Mouse (Mus musculus) spleen, embryonic (tissue): ENCODE data around the gene Thsd4.
"Not testable (repeated sequence)": the region's sequence is repeated elsewhere in the genome, so short reads cannot be mapped to it uniquely, and the experiment has no call there.

Experiments used
- CTCF ChIA-PET: fragments of 350-600 bp; sonication (Branson Sonifier 250); formaldehyde crosslinking; loops from one replicate; lab custom pipeline; 2022; lab: Charles Lee

Thsd4 gene

GRCm38 (mm10) chr9:60307469-60307868, 214.4 kb downstream of the Thsd4 start:
- CTCF ChIA-PET: interaction anchor here (0.6 kb wide), 1 partner anchor 13 kb away, joined by 4 read pairs; no protein-coding TSS in a partner anchor

GRCm38 (mm10) chr9:60306241-60306640, 215.6 kb downstream of the Thsd4 start:
- CTCF ChIA-PET: no interaction called here

- CTCF ChIA-PET: no interaction called here
Measured at GRCm38 (mm10) chr9:60305204-60305840, 216.5 kb downstream of the Thsd4 start.

GRCm38 (mm10) chr9:60296276-60296675, 225.6 kb downstream of the Thsd4 start:
- CTCF ChIA-PET: no interaction called here

GRCm38 (mm10) chr9:60295199-60295598, 226.6 kb downstream of the Thsd4 start:
- CTCF ChIA-PET: no interaction called here

- CTCF ChIA-PET: no interaction called here
Measured at GRCm38 (mm10) chr9:60293129-60293528, 228.7 kb downstream of the Thsd4 start.

GRCm38 (mm10) chr9:60290780-60291179, 231.1 kb downstream of the Thsd4 start:
- CTCF ChIA-PET: no interaction called here

GRCm38 (mm10) chr9:60288789-60289188, 233.1 kb downstream of the Thsd4 start:
- CTCF ChIA-PET: no interaction called here

GRCm38 (mm10) chr9:60286390-60286789, 235.5 kb downstream of the Thsd4 start:
- CTCF ChIA-PET: no interaction called here

GRCm38 (mm10) chr9:60285047-60285462, 236.8 kb downstream of the Thsd4 start:
- CTCF ChIA-PET: no interaction called here

GRCm38 (mm10) chr9:60284318-60284717, 237.5 kb downstream of the Thsd4 start:
- CTCF ChIA-PET: no interaction called here

GRCm38 (mm10) chr9:60283546-60283945, 238.3 kb downstream of the Thsd4 start:
- CTCF ChIA-PET: no interaction called here

GRCm38 (mm10) chr9:60281281-60281680, 240.6 kb downstream of the Thsd4 start:
- CTCF ChIA-PET: no interaction called here

GRCm38 (mm10) chr9:60280786-60281185, 241.1 kb downstream of the Thsd4 start:
- CTCF ChIA-PET: no interaction called here

- CTCF ChIA-PET: no interaction called here
Measured at GRCm38 (mm10) chr9:60279556-60279955, 242.3 kb downstream of the Thsd4 start.

- CTCF ChIA-PET: no interaction called here
Measured at GRCm38 (mm10) chr9:60276351-60276750, 245.5 kb downstream of the Thsd4 start.

- CTCF ChIA-PET: no interaction called here
Measured at GRCm38 (mm10) chr9:60275410-60276159, 246.3 kb downstream of the Thsd4 start.

- CTCF ChIA-PET: no interaction called here
Measured at GRCm38 (mm10) chr9:60274503-60274902, 247.3 kb downstream of the Thsd4 start.

GRCm38 (mm10) chr9:60272345-60272744, 249.5 kb downstream of the Thsd4 start:
- CTCF ChIA-PET: not testable (repeated sequence)

- CTCF ChIA-PET: no interaction called here
Measured at GRCm38 (mm10) chr9:60271940-60272339, 249.9 kb downstream of the Thsd4 start.

GRCm38 (mm10) chr9:60269807-60270206, 252.0 kb downstream of the Thsd4 start:
- CTCF ChIA-PET: no interaction called here

GRCm38 (mm10) chr9:60267273-60267626, 254.6 kb downstream of the Thsd4 start:
- CTCF ChIA-PET: no interaction called here

- CTCF ChIA-PET: no interaction called here
Measured at GRCm38 (mm10) chr9:60266583-60267272, 255.1 kb downstream of the Thsd4 start.
